Mouse (Mus musculus): Measurements from ENCODE around the gene Nbeal2.

DNA sequence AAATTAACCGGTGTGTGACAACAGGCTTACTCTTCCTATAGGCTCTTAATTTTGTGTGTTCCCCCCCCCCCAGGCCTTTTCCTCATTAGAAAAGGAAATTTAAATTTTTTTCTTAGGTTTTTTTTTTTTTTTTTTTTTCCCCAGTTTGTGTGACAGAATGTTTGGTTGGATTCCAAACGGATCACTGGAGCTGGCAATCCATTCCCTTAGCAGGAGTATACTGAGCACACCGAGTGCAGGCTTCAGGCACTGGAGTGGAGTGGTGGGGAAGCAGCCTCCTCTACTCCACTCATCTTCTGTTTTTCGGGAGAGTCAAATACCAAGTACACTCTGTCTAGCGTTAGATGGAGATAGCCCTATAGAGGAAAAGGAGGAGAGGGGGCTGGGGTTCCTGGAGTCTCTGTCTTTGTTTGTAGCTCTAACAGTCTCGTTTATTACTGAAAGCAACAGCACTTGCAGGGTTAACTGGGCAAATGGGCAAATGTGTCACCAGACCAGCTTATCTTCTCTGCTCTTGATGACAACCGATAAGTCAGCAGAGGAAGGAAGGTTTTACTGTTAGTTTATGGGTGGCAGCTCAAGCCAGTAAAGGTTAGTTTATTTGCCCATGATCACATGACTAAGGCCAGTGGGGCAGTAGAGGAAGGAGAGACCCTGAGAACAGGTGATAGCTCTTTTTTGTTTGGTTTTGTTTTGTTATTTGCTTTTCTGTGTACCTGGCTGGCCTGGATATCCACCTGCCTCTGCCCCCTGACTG is 7.1 kb upstream of the Nbeal2 start:
- TF ChIP-seq E2F4 (IDR thresholded peaks at IDR 0.05; ENCODE audit: insufficient replicate concordance, low read depth, low read length) (no peak), CTCF (conservative IDR thresholded peaks at IDR 0.05 in 1 of 2, IDR thresholded peaks at IDR 0.05 in 1 of 2; ENCODE audit: low read depth in 2 of 2, low read length in 2 of 2) (no peak), EP300 (IDR thresholded peaks at IDR 0.05; ENCODE audit: low read length) (no peak), HCFC1 (IDR thresholded peaks at IDR 0.05; ENCODE audit: low read depth, low read length) (no peak), PAX5 (IDR thresholded peaks at IDR 0.05; ENCODE audit: low read length) (no peak), TBP (conservative IDR thresholded peaks at IDR 0.05; ENCODE audit: low read depth, low read length) (no peak), ELF1 (IDR thresholded peaks at IDR 0.05; ENCODE audit: low read depth, low read length) (no peak), RAD21 (IDR thresholded peaks at IDR 0.05; ENCODE audit: low read depth, low read length) (no peak), NELFE (IDR thresholded peaks at IDR 0.05; ENCODE audit: low read depth, low read length) (no peak), POLR2A (IDR thresholded peaks at IDR 0.05; ENCODE audit: low read depth, low read length) (no peak), ZC3H11A (IDR thresholded peaks at IDR 0.05; ENCODE audit: low read depth, low read length) (no peak)
